Mouse (Mus musculus) midbrain, embryonic 14.5 days (tissue): Measurements from ENCODE around the gene Fam161a. TPM values are rescaled to one million over a fixed set of nuclear protein-coding genes. Genes with fewer than 3 reads are reported as not detected.

Experiments used
- ATAC-seq: fragments of 200-750 bp; cut with Nextera tagmentation; 2 replicates; pipeline ENCODE4 v1.8.0; 2017; ENCODE audit warnings: moderate number of reproducible peaks, moderate library complexity; ENCODE audit not compliant: low FRiP score, low TSS enrichment
- DNase-seq: peaks from one replicate; pipeline ENCODE4 v3.0.0-alpha.2; 2015
- H3K27ac ChIP-seq: fragments of 300-500 bp; sonication (generic); replicated peaks from 2 replicates; pipeline ENCODE4 v1.5.1; 2014; ENCODE audit warnings: mild to moderate bottlenecking, low read depth, low read length, moderate library complexity
- H3K27me3 ChIP-seq: fragments of 300-500 bp; sonication (generic); 2 replicates; pipeline ENCODE4 v1.6.1; 2014; ENCODE audit warnings: low read length, control low read depth, mixed read lengths; ENCODE audit not compliant: control insufficient read depth, insufficient read depth
- H3K36me3 ChIP-seq: fragments of 300-500 bp; sonication (generic); 2 replicates; pipeline ENCODE4 v1.6.1; 2014; ENCODE audit warnings: low read length, control low read depth; ENCODE audit not compliant: control insufficient read depth, insufficient read depth
- H3K4me1 ChIP-seq: fragments of 300-500 bp; sonication (generic); 2 replicates; pipeline ENCODE4 v1.6.1; 2014; ENCODE audit warnings: mild to moderate bottlenecking, antibody characterized with exemption, low read length, control low read depth; ENCODE audit not compliant: control insufficient read depth, insufficient read depth
- H3K4me2 ChIP-seq: fragments of 300-500 bp; sonication (generic); 2 replicates; pipeline ENCODE4 v1.6.1; 2014; ENCODE audit warnings: mild to moderate bottlenecking, low read length, moderate library complexity
- H3K4me3 ChIP-seq: fragments of 300-500 bp; sonication (generic); replicated peaks from 2 replicates; pipeline ENCODE4 v1.5.1; 2014; ENCODE audit warnings: low read depth, low read length
- H3K9ac ChIP-seq: fragments of 300-500 bp; sonication (generic); replicated peaks from 2 replicates; pipeline ENCODE4 v1.6.1; 2014; ENCODE audit warnings: mild to moderate bottlenecking, low read length, moderate library complexity
- H3K9me3 ChIP-seq: fragments of 300-500 bp; sonication (generic); 2 replicates; pipeline ENCODE4 v1.6.1; 2016; ENCODE audit warnings: low read length, control low read depth, mixed read lengths; ENCODE audit not compliant: control insufficient read depth
- WGBS: fragments of 180-500 bp; shearing (Covaris S2); extraction: QIAGEN DNeasy Blood & Tissue Kit; methylation state at CpG from one replicate; pipeline ENCODE4 v1.1.7; 2014; 5-methylcytosine and 5-hydroxymethylcytosine counted together
- polyA plus RNA-seq: library from polyadenylated mRNA; unstranded; fragments of >200 nt; fragmentation: Nextera tagmentation; extraction: Ambion mirVana; gene quantifications from 2 replicates; pipeline ENCODE4 v1.2.1, GENCODE M21; 2014

Fam161a gene
- polyA plus RNA-seq, 1 experiment from 2014 or later: 3.7 TPM

- 97% methylated on average over 1 of the region's 1 CpGs for WGBS
Measured at GRCm38 (mm10) chr11:23078541-23078940, 71.2 kb downstream of the Fam161a start.

More at GRCm38 (mm10) chr11:23078541-23078940, 71.2 kb downstream of the Fam161a start:
- ATAC-seq: no peak
- H3K9ac ChIP-seq: no peak overlapping the region
- H3K27me3 ChIP-seq: no peaks in the 10 kb centered on the region
- no peak overlapping the region for H3K4me3 ChIP-seq
- no peaks in the 10 kb centered on the region for H3K36me3 ChIP-seq
- no peaks in the 10 kb centered on the region for H3K9me3 ChIP-seq
- no peaks in the 10 kb centered on the region for H3K4me1 ChIP-seq
- DNase-seq: no peak
- H3K27ac ChIP-seq: no peak overlapping the region
- H3K4me2 ChIP-seq: no peak overlapping the region

Other genes with a start within 250 kb of the Fam161a start
- gene B3gnt2, start 146.6 kb upstream of the Fam161a start, polyA plus RNA-seq: 1.3 and 2.6 TPM in 2 replicates
- 4.7 and 5.8 TPM in 2 replicates for gene Zrsr1, start 35.5 kb upstream of the Fam161a start, polyA plus RNA-seq
- gene Gm28048, start 25.4 kb upstream of the Fam161a start, polyA plus RNA-seq: 2.6 and 4.5 TPM in 2 replicates
- 266 and 270 TPM in 2 replicates for gene Commd1, start 25.1 kb upstream of the Fam161a start, polyA plus RNA-seq
- gene Cct4, start 17.0 kb upstream of the Fam161a start, polyA plus RNA-seq: 287 and 336 TPM in 2 replicates
- 69.0 and 110 TPM in 2 replicates for gene Xpo1, start 248.5 kb downstream of the Fam161a start, polyA plus RNA-seq